Mouse (Mus musculus): Measurements from ENCODE around the gene Maats1.
"Not testable (repeated sequence)": the region's sequence is repeated elsewhere in the genome, so short reads cannot be mapped to it uniquely, and the experiment has no call there.

The Maats1 gene

DNA sequence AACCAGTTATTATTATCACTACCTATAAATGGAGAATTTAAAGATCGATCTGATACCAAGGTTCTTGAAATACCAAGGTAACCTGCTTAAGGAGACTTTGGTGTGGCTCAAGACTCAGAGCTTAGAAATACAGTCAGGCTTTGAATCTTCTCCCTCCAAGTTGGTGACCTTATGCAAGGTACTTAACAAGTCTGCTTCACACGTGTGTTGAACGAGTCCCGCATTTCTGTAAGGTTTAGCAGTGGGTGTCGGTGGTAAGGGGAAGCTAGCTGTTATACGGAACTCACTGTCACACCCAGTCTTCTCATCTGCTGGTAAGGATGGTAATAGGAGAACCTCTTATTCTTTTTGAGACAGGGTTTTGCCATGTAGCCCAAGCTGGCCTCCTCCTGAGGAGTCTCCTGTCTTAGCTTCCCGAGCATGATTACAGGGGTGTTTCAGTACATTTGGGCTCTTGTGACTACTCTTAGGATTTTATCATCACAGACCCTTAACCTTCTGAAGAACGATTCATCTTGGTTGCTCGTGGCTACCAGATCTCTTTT is 6.3 kb upstream of the Maats1 start:
- no peak for DNase-seq (ENCODE audit: low spot score)

- no peak for DNase-seq (ENCODE audit: low spot score)
These were observed 5.6 kb upstream of the Maats1 start for GRCm38 (mm10) chr16:38347588-38347987.

DNA sequence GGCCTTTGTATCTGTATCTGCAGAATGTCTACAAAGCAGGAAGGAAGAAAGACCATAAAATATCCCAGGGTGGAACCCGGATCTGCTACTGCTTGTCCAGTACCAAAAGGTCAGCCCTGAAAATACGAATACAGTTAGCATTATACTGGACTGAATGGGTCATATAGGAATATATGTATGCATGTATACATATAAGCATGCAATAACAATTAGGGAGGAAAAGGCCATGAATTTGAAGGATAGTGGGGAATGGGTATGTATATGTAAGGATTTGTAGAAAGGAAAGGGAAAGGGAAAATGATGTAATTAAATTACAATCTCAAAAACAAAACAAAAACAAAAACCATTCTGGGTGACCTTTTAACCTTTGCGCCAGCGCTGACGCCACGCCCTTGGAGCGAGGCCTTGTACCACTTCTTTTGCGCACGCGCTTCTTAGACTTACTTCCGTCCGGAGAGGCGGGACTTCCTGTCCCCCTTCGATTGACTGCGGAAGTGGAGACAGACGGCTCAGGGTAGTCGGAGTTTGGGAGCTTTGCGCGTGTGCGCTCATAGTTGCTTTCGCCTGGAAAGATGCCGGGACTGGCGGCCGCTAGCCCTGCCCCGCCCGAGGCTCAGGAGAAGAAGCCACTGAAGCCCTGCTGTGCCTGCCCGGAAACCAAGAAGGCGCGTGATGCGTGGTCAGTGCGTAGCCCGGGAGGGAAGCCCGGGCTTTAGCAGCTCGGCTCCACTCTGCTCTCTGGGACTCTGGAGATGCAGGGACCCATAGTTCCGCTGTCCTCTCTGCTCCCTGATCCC is 4.8 kb upstream of the Maats1 start, which contains the start of the genes Cox17 and Gm21987:
Gene Cox17 (plus strand): TSS at position 463 of the 797 bp plus-strand sequence.
Gene Gm21987 (plus strand): TSS at position 512 of the 797 bp plus-strand sequence.
- DNase-seq (ENCODE audit: low spot score): peak; percentile 89

- DNase-seq (ENCODE audit: low spot score): no peak
These were observed 3.2 kb upstream of the Maats1 start for GRCm38 (mm10) chr16:38344941-38345725.

DNA sequence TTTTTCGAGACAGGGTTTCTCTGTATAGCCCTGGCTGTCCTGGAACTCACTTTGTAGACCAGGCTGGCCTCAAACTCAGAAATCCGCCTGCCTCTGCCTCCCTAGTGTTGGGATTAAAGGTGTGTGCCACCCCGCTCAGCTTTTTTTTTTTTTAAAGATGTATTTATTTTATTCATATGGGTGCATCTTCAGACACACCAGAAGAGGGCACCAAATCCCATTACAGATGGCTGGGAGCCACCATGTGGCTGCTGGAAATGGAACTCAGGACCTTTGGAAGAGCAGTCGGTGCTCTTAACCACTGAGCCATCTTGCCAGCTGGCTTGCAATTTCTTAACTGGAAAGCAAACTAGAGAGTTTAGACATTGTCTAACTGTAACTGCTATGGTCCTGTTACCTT is 3.9 kb downstream of the Maats1 start:
- DNase-seq (ENCODE audit: low spot score): not testable (repeated sequence)

GRCm38 (mm10) chr16:38334431-38334830 is 7.5 kb downstream of the Maats1 start:
- DNase-seq (ENCODE audit: low spot score): no peak

DNA sequence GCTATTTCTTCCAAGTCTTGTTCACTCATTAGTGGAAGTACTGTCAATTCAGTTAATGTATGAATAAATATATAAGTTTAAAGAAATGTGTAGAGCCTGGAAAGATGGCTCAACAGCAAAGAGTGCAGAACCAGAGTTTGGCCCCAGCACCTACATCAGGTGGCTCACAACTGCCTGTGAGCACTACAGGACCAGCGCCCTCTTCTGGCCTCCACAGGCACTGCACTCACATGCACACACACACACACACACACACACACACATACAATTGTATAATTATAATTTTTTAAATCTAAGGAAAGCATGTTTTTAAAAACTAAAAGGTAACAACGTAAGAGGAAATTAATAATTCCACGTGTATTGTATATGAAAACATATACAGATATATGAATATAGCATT is 12.6 kb downstream of the Maats1 start:
- DNase-seq (ENCODE audit: low spot score): no peak

GRCm38 (mm10) chr16:38326778-38327397 is 15.1 kb downstream of the Maats1 start:
- DNase-seq (ENCODE audit: low spot score): no peak

GRCm38 (mm10) chr16:38324311-38324710 is 17.6 kb downstream of the Maats1 start:
- no peak for DNase-seq (ENCODE audit: low spot score)

- DNase-seq (ENCODE audit: low spot score): no peak
These were observed 20.4 kb downstream of the Maats1 start for GRCm38 (mm10) chr16:38321452-38321935.

DNA sequence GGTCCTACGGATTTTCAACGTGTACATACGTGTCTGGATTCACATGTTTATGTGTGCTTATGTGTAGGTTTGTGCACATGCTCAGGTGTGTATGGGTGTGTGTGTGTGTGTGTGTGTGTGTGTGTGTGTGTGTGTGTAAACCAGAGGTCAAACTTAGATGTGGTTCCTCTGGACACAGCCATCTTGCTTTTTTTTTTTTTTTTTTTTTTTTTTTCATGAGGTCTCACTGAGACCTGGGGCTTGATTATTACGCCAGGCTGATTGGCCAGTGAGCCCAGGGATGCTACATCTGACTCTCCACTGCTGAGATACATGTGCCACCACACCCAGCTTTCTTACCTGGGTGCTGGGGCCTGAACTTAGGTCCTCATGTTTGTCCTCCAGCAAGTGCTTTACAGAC is 22.9 kb downstream of the Maats1 start:
- DNase-seq (ENCODE audit: low spot score): no peak

- DNase-seq (ENCODE audit: low spot score): no peak
These were observed 23.5 kb downstream of the Maats1 start for GRCm38 (mm10) chr16:38318492-38318891.

DNA sequence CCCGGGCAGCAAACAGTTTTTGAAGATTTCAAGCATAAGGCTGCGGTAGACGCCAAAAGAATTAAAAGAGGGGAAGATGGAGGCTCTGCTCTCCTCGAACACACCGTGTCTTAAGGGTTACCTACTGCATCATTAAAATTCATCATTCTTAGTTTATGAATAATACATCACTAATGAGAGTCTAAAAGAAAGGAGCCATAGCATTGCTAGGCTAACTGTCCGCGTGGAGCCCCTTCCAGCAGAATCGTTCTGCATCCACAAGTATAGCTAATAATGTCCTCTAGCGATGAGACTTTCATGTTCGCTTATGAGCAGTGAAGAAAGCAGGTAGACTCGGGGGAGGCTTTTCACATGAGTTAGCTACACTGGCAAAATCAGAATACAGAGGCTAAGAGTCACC is 33.7 kb downstream of the Maats1 start:
- DNase-seq (ENCODE audit: low spot score): no peak

DNA sequence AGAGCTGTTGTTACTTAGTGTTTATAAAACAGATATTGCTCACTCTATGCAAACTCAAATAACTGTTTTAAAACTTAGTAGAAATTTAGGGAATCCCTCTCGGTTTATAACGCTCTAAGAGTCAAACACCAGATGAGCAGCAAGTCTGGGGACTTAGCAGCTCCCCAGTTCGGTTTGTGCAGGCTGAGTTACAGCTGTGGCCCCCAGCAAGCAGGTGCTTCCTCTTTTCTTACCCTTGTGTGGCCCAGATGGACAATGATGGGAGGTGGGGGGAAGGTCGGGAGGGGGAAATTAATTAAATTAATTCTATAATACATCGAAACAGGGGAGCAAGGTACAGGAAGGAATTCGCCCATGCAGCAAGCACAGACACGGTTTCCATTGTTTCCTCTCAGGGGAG is 34.3 kb downstream of the Maats1 start:
- DNase-seq (ENCODE audit: low spot score): no peak

- DNase-seq (ENCODE audit: low spot score): no peak
These were observed 34.7 kb downstream of the Maats1 start for GRCm38 (mm10) chr16:38307221-38307605.

DNA sequence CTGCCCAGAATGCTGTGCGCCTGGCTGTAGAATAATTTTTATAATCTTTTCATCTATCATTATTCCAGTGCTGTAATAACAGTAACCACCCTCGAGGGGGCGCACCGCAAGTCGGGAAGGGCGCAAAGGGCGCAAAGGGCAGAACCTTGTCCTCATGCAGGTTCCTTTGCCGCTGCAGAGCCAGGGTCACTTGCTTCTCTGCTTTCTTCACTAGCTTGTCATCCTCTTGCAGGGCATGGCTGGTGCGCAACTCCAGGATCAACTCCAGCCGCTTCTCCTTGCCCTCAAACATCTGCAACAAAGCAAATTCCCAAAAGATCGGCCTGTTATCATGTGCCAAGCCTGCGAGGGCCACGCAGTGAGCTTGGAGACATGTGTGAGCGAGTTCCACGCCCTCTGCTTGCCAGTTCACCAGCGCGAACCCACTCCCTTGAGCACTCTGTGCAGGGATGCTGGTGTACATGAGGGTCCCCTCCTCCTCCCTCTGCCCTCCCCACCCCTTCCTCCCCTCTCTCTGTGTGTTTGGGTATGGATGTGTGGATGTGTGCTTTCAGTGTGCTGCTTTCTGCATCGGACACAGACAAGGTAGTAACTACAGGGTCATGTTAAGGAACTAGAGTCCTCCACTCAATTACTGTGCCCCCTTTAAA is 35.2 kb downstream of the Maats1 start:
- no peak for DNase-seq (ENCODE audit: low spot score)

- DNase-seq (ENCODE audit: low spot score): peak; percentile 41
These were observed 37.3 kb downstream of the Maats1 start for GRCm38 (mm10) chr16:38304460-38305194.

- no peak for DNase-seq (ENCODE audit: low spot score)
These were observed 39.6 kb downstream of the Maats1 start for GRCm38 (mm10) chr16:38302367-38302766.

DNA sequence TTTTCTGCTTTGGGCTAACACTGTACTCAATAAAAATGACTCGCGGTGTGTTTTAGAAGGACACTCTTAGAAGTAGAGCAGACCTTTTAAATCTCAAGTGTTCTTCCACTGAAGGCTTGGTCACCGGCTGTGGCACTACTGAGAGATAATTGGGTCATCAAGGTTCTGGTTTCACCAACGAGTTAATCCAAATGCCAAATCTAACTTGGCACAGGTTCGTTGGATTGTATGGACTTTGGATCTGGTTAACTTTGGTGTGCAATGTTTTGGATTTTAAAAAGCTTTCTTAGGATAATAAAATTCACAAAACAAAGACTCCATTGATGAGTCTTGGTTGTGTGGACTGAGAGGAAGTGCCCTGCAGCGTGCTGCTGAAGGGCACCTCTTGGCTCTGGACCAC is 43.5 kb downstream of the Maats1 start:
- DNase-seq (ENCODE audit: low spot score): no peak

GRCm38 (mm10) chr16:38295349-38295930 is 46.5 kb downstream of the Maats1 start:
- peak; percentile 40 for DNase-seq (ENCODE audit: low spot score)
